Comparison of ENCODE assay signal across 10 mouse cellular contexts in genomic region chr11:57707114-57707798, GRCm38 (mm10).
DNase-seq lines count a peak whose midpoint lies in the region; ATAC-seq and TF ChIP-seq lines count a peak whose summit lies in the region.
"Had no signal": no experiment of that assay in that cellular context is flagged by ENCODE, and none has a peak within 500 bp of the region (broad histone marks: within the 10 kb centered on the region; RNA-seq: fewer than 3 reads in every experiment).

No protein-coding gene starts in this region.

- WGBS in forebrain, embryonic 15.5 days: 90% methylated on average over 5 of the region's 5 CpGs

- peak; percentile 83 for ATAC-seq in megakaryocyte-erythroid progenitor cell, adult 5-6 weeks (replicated peaks; ENCODE audit: low FRiP score, low TSS enrichment, poor library complexity, severe bottlenecking)
- no peak for ATAC-seq in forebrain, embryonic 15.5 days (replicated peaks)

- no peak overlapping the region for H3K4me3 ChIP-seq in layer of hippocampus, adult 2 months
- H3K4me3 ChIP-seq in MEL (ENCODE audit: control insufficient read depth in 1 of 2, insufficient read depth in 1 of 2, low read depth in 2 of 2, low read length in 2 of 2): peak overlapping the region; percentile 9 to 13; a peak in 2 of 4 replicates
- no peak overlapping the region for H3K4me3 ChIP-seq in forebrain, embryonic 15.5 days
- H3K4me3 ChIP-seq: forebrain, embryonic 10.5 days; limb, embryonic 15.5 days had no signal

- peaks cover 29 to 53% of the 10 kb centered on the region in 2 experiments for H3K4me1 ChIP-seq in MEL (ENCODE audit: control insufficient read depth in 1 of 2, insufficient read depth in 2 of 2, low read length in 2 of 2)
- H3K4me1 ChIP-seq in forebrain, embryonic 15.5 days: no peaks in the 10 kb centered on the region
- H3K4me1 ChIP-seq: limb, embryonic 15.5 days had no signal

- H3K9me3 ChIP-seq in MEL (replicated peaks; ENCODE audit: insufficient read depth, low read length): no peaks in the 10 kb centered on the region
- no peaks in the 10 kb centered on the region for H3K9me3 ChIP-seq in forebrain, embryonic 15.5 days
- H3K9me3 ChIP-seq: limb, embryonic 15.5 days had no signal

- peak; percentile 36 for TF ChIP-seq RAD21 in MEL (IDR thresholded peaks at IDR 0.05; ENCODE audit: low read depth, low read length)

- no peak overlapping the region for H3K4me2 ChIP-seq in forebrain, embryonic 15.5 days (replicated peaks)
- H3K4me2 ChIP-seq: limb, embryonic 15.5 days had no signal

- no peak; a peak in 1 of 4 replicates for TF ChIP-seq POLR2A in MEL (IDR thresholded peaks at IDR 0.05; ENCODE audit: control insufficient read depth in 1 of 2, insufficient read depth in 1 of 2, low read depth in 1 of 2, low read length in 2 of 2, poor library complexity in 1 of 2)

- no peak for DNase-seq in layer of hippocampus, adult 2 months (ENCODE audit: low spot score in 2 of 2)
- DNase-seq in layer of hippocampus, adult 9-10 months (ENCODE audit: low spot score): no peak
- DNase-seq in MEL (ENCODE audit: low read depth, low spot score): peak; percentile 91
- DNase-seq in c-Kit-positive CD71-positive TER-119-negative erythroid progenitor cells, embryonic 14.5 days (ENCODE audit: low read depth): peak; percentile 60
- DNase-seq in ovary, postnatal 36 days (ENCODE audit: low spot score): no peak
- no peak for DNase-seq in urinary bladder, postnatal 4 days (ENCODE audit: low spot score in 2 of 2)

- no peaks in the 10 kb centered on the region for H3K79me2 ChIP-seq in MEL (ENCODE audit: control insufficient read depth, insufficient read depth, low read length, poor library complexity)

- peak; percentile 93 to 94 for TF ChIP-seq EP300 in MEL (IDR thresholded peaks at IDR 0.05; ENCODE audit: low read depth in 1 of 2, low read length in 2 of 2)

- H3K27ac ChIP-seq in layer of hippocampus, adult 2 months: no peak overlapping the region
- H3K27ac ChIP-seq in MEL (ENCODE audit: control insufficient read depth, low read depth, low read length): peak overlapping the region; percentile 87
- H3K27ac ChIP-seq in forebrain, embryonic 15.5 days (replicated peaks): no peak overlapping the region
- H3K27ac ChIP-seq: forebrain, embryonic 10.5 days; limb, embryonic 15.5 days had no signal

- no peaks in the 10 kb centered on the region for H3K27me3 ChIP-seq in MEL (ENCODE audit: control insufficient read depth in 1 of 2, insufficient read depth in 2 of 2, low read length in 2 of 2)
- no peaks in the 10 kb centered on the region for H3K27me3 ChIP-seq in forebrain, embryonic 15.5 days
- H3K27me3 ChIP-seq: limb, embryonic 15.5 days had no signal

- H3K36me3 ChIP-seq in MEL (ENCODE audit: control insufficient read depth in 1 of 2, insufficient read depth in 2 of 2, low read length in 2 of 2): peaks cover 0 to 43% of the 10 kb centered on the region in 2 experiments; a peak in 2 of 4 replicates
- no peaks in the 10 kb centered on the region for H3K36me3 ChIP-seq in forebrain, embryonic 15.5 days

- TF ChIP-seq CTCF in layer of hippocampus, adult 2 months (conservative IDR thresholded peaks at IDR 0.05): peak; percentile 33
- peak in 2 of 3 experiments; percentile 24 to 52; a peak in 3 of 6 replicates for TF ChIP-seq CTCF in MEL (IDR thresholded peaks at IDR 0.05 in 2 of 3, conservative IDR thresholded peaks at IDR 0.05 in 1 of 3; ENCODE audit: control insufficient read depth in 1 of 3, insufficient read depth in 1 of 3, low read depth in 2 of 3, low read length in 3 of 3, poor library complexity in 1 of 3, severe bottlenecking in 1 of 3)

- peak overlapping the region; percentile 28 for H3K9ac ChIP-seq in MEL (ENCODE audit: control insufficient read depth, low read depth, low read length, poor library complexity, severe bottlenecking)
- H3K9ac ChIP-seq in forebrain, embryonic 15.5 days (replicated peaks): no peak overlapping the region
- H3K9ac ChIP-seq: limb, embryonic 15.5 days had no signal

TF ChIP-seq in MEL, 35 proteins besides CTCF, POLR2A, EP300 and RAD21:
- TF ChIP-seq NRF1 (IDR thresholded peaks at IDR 0.05; ENCODE audit: insufficient read depth, low read depth, low read length, poor library complexity, severe bottlenecking): no peak
- peak; percentile 40; the same call in 1 of the 2 replicates for TF ChIP-seq MAZ (IDR thresholded peaks at IDR 0.05; ENCODE audit: low read depth, low read length)
- TF ChIP-seq MEF2A (IDR thresholded peaks at IDR 0.05; ENCODE audit: extremely low read depth, insufficient replicate concordance, low read depth, low read length, poor library complexity, severe bottlenecking): no peak
- no peak for TF ChIP-seq KAT2A (conservative IDR thresholded peaks at IDR 0.05; ENCODE audit: low read depth, low read length)
- peak; percentile 79 for TF ChIP-seq RCOR1 (IDR thresholded peaks at IDR 0.05; ENCODE audit: low read depth, low read length)
- TF ChIP-seq ZMIZ1 (IDR thresholded peaks at IDR 0.05; ENCODE audit: low read depth, low read length): no peak
- TF ChIP-seq POLR2AphosphoS5 (IDR thresholded peaks at IDR 0.05; ENCODE audit: borderline replicate concordance, low read depth, low read length): no peak
- peak; percentile 98 for TF ChIP-seq ETS1 (IDR thresholded peaks at IDR 0.05; ENCODE audit: low read depth, low read length)
- TF ChIP-seq NELFE (IDR thresholded peaks at IDR 0.05; ENCODE audit: low read depth, low read length): no peak
- no peak for TF ChIP-seq CHD1 (IDR thresholded peaks at IDR 0.05; ENCODE audit: low read depth, low read length)
- TF ChIP-seq MYC (IDR thresholded peaks at IDR 0.05; ENCODE audit: low read depth, low read length): 0 out of 2 replicates have a peak, but pooled peaks have one; percentile 41
- TF ChIP-seq ZNF384 (IDR thresholded peaks at IDR 0.05; ENCODE audit: low read depth, low read length): no peak
- peak; percentile 39 for TF ChIP-seq SMC3 (IDR thresholded peaks at IDR 0.05; ENCODE audit: low read depth, low read length)
- TF ChIP-seq USF1 (IDR thresholded peaks at IDR 0.05; ENCODE audit: low read depth, low read length): 0 out of 2 replicates have a peak, but pooled peaks have one; percentile 39
- no peak; the same call in 1 of the 2 replicates for TF ChIP-seq POLR2AphosphoS2 (IDR thresholded peaks at IDR 0.05; ENCODE audit: low read length)
- TF ChIP-seq MAX (IDR thresholded peaks at IDR 0.05; ENCODE audit: low read length): peak; percentile 25; the same call in 1 of the 2 replicates
- no peak for TF ChIP-seq ZKSCAN1 (IDR thresholded peaks at IDR 0.05; ENCODE audit: low read depth, low read length)
- no peak for TF ChIP-seq UBTF (IDR thresholded peaks at IDR 0.05; ENCODE audit: borderline replicate concordance, insufficient read depth, low read depth, low read length)
- peak; percentile 90 for TF ChIP-seq TCF12 (IDR thresholded peaks at IDR 0.05; ENCODE audit: low read depth, low read length)
- TF ChIP-seq TBP (IDR thresholded peaks at IDR 0.05; ENCODE audit: low read depth, low read length): 0 out of 2 replicates have a peak, but pooled peaks have one; percentile 27
- TF ChIP-seq BHLHE40 (IDR thresholded peaks at IDR 0.05; ENCODE audit: borderline replicate concordance, low read depth, low read length): peak; percentile 55; the same call in 1 of the 2 replicates
- peak; percentile 76 for TF ChIP-seq SIN3A (IDR thresholded peaks at IDR 0.05; ENCODE audit: low read length)
- peak; percentile 76; the same call in 1 of the 2 replicates for TF ChIP-seq MYB (IDR thresholded peaks at IDR 0.05; ENCODE audit: low read depth, low read length)
- peak; percentile 98 for TF ChIP-seq GABPA (IDR thresholded peaks at IDR 0.05; ENCODE audit: low read depth, low read length)
- TF ChIP-seq MXI1 (IDR thresholded peaks at IDR 0.05; ENCODE audit: low read depth, low read length): peak; percentile 58
- peak; percentile 43; the same call in 1 of the 2 replicates for TF ChIP-seq JUND (IDR thresholded peaks at IDR 0.05; ENCODE audit: low read depth, low read length)
- TF ChIP-seq HCFC1 (IDR thresholded peaks at IDR 0.05; ENCODE audit: low read depth, low read length): peak; percentile 41; the same call in 1 of the 2 replicates
- peak; percentile 75 for TF ChIP-seq TAL1 (IDR thresholded peaks at IDR 0.05; ENCODE audit: low read length)
- TF ChIP-seq E2F4 (IDR thresholded peaks at IDR 0.05; ENCODE audit: borderline replicate concordance, low read depth, low read length): no peak
- TF ChIP-seq MAFK (IDR thresholded peaks at IDR 0.05; ENCODE audit: borderline replicate concordance, low read depth, low read length): peak; percentile 92
- TF ChIP-seq GATA1 (IDR thresholded peaks at IDR 0.05; ENCODE audit: low read depth, low read length): peak; percentile 94
- no peak; the same call in 1 of the 2 replicates for TF ChIP-seq ZC3H11A (IDR thresholded peaks at IDR 0.05; ENCODE audit: low read depth, low read length)
TF ChIP-seq in MEL: peak in this region for 19.

Comparison
In these comparisons a context has a peak if more than half of its experiments do, and no peak if none do; other contexts are left out.
1. DNase-seq: peak in MEL (single experiment) and c-Kit-positive CD71-positive TER-119-negative erythroid progenitor cells, embryonic 14.5 days (single experiment); none in layer of hippocampus, adult 2 months (0 of 2), layer of hippocampus, adult 9-10 months (single experiment), ovary, postnatal 36 days (single experiment) and urinary bladder, postnatal 4 days (0 of 2).
2. H3K4me3 ChIP-seq: peak in MEL (2 of 2); none in layer of hippocampus, adult 2 months (single experiment) and forebrain, embryonic 15.5 days (single experiment).